Mouse (Mus musculus) forebrain, embryonic 12.5 days (tissue): ENCODE measurements around the gene Clcnkb. TPM values are rescaled to one million over a fixed set of nuclear protein-coding genes. Genes with fewer than 3 reads are reported as not detected.

Experiments used
- ATAC-seq: fragments of 200-750 bp; cut with Nextera tagmentation; 2 replicates; pipeline ENCODE4 v1.8.0; 2017; ENCODE audit warnings: moderate TSS enrichment; ENCODE audit not compliant: low FRiP score
- H3K27ac ChIP-seq: fragments of 300-500 bp; sonication (generic); 2 replicates; pipeline ENCODE4 v1.5.1; 2016; ENCODE audit warnings: mild to moderate bottlenecking
- H3K27me3 ChIP-seq: fragments of 300-500 bp; sonication (generic); 2 replicates; pipeline ENCODE4 v1.6.1; 2016; ENCODE audit warnings: mild to moderate bottlenecking
- H3K36me3 ChIP-seq: fragments of 300-500 bp; sonication (generic); replicated peaks from 2 replicates; pipeline ENCODE4 v1.6.1; 2016; ENCODE audit warnings: mild to moderate bottlenecking
- H3K4me1 ChIP-seq: fragments of 300-500 bp; sonication (generic); 2 replicates; pipeline ENCODE4 v1.6.1; 2016
- H3K4me2 ChIP-seq: fragments of 300-500 bp; sonication (generic); 2 replicates; pipeline ENCODE4 v1.6.1; 2016; ENCODE audit warnings: mild to moderate bottlenecking, moderate library complexity
- H3K4me3 ChIP-seq: fragments of 300-500 bp; sonication (generic); replicated peaks from 2 replicates; pipeline ENCODE4 v1.5.1; 2016; ENCODE audit warnings: mild to moderate bottlenecking
- H3K9ac ChIP-seq: fragments of 300-500 bp; sonication (generic); 2 replicates; pipeline ENCODE4 v1.6.1; 2016; ENCODE audit warnings: mild to moderate bottlenecking
- H3K9me3 ChIP-seq: fragments of 300-500 bp; sonication (generic); 2 replicates; pipeline ENCODE4 v1.6.1; 2016
- WGBS: fragments of 180-500 bp; shearing (Covaris S2); methylation state at CpG from one replicate; pipeline ENCODE4 v1.1.7; 2016; 5-methylcytosine and 5-hydroxymethylcytosine counted together
- polyA plus RNA-seq: library from polyadenylated mRNA; unstranded; fragments of >200 nt; fragmentation: Nextera tagmentation; extraction: Ambion mirVana; gene quantifications from 2 replicates; pipeline ENCODE4 v1.2.1, GENCODE M21; 2016

Gene Clcnkb
- polyA plus RNA-seq, 1 experiment from 2014 or later, result not detected

DNA sequence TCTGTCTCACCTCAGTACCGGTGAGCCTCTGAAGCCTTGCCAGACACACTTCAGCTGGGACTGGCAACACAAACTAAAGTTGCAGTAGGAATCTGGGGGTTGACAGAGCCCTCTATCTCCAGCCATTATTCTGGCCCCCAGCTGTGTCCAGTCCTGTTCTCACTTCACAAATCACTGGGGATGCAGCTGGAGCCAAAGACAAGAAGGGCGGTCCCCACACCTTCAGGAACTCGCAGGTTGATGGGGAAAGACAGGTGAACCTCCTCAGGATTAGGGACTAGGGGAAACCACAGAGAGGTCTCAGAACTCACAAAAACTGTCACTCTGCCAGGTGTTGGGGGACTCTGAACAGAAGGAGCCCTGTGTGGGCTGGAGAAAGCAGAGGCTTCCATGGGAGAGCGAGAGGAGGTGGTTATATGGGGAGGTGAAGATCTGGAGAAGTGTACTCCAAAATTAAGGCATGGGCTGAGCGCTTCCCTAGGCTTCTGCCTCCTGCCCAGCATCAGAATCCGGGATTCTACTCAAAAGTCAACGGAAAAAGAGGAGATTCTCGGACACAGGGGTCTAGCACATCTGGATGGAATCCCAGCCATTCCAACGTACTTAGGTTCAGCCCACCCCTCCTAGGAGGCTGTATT lies 4.5 kb upstream of the Clcnkb start, which contains the start of gene Hspb7:
TSS of gene Hspb7 (plus strand) at position 588 of the 638 bp plus-strand sequence.
- no peak for ATAC-seq
- Histone ChIP-seq H3K9me3 (no peaks in the 10 kb centered on the region), H3K36me3 (no peaks in the 10 kb centered on the region), H3K27ac (no peak within 1 kb of the TSS), H3K4me2 (no peak within 1 kb of the TSS), H3K27me3 (peaks cover 30% of the 10 kb centered on the region), H3K9ac (no peak within 1 kb of the TSS), H3K4me1 (0 out of 2 replicates have a peak, but pooled peaks cover 3% of the 10 kb centered on the region), H3K4me3 (no peak within 1 kb of the TSS)
- WGBS, result 69% methylated on average over 9 of the region's 9 CpGs

DNA sequence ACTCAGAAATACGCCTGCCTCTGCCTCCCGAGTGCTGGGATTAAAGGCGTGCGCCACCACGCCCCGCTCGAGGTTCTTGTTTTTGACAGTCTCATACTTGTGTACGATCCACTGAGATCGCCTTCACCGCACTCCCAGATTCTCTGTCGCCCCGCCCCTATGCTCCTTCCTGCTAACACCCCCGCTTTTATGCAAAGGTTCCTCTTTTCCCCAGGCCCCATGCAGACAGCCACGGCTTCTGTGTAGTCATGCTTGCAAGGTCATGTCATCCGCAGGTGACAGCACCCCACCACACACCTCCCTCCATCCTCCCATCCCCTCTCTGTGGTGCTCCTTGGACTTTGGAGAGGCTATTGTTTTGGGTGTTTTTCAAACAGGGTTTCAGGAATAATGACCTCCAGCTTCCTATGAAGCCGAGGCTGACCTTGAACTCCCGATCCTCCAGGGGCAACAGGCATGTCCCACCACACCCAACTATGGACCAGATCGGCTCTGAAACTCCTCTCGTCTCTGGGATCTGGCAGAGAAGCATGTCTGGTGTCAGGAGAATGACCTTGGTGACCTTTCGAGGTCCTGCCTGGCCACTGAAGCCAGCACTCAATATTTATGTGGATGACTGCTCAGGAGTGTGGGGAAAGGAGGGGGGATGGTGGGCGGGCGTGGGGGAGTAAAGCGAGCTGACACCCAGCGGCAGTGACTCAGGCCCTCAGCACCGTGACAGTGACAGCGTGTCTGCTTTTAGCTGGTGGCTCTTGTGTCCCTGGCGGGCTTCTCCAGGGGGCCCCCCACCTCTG lies 3.8 kb upstream of the Clcnkb start:
- Histone ChIP-seq H3K4me2 (no peak overlapping the region), H3K4me3 (no peak overlapping the region), H3K27me3 (peaks cover 28% of the 10 kb centered on the region), H3K27ac (no peak overlapping the region), H3K4me1 (no peaks in the 10 kb centered on the region), H3K9ac (no peak overlapping the region), H3K9me3 (no peaks in the 10 kb centered on the region), H3K36me3 (no peaks in the 10 kb centered on the region)
- 74% methylated on average over 27 of the region's 27 CpGs for WGBS
- no peak for ATAC-seq

DNA sequence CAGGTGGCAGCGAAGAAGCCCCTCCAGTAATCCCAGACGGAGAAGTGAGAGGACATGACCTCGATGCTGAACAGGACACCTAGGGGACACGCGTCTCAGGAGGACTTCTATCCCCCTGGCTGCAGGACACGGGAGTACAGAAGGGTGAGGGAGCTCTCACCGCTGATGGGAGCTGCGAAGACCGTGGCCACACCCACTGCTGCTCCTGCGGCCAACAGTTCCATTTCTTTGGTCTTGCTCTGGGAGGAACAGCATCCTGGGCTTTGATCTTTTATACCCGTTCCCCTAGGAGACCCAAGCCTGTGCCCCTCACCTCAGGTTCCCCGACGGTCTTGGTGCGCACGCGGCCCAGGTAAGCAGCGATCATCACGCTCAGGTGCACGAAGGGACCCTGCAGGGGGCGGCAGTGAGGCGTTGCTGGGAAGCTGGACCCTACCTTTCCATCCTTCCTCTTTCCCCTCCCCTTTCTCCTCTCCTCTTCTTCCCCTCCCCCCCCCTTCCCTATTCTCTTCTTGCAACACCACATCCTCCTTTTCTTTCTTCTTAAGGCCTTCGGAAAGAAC lies 4.3 kb downstream of the Clcnkb start:
- Histone ChIP-seq H3K9ac (no peak overlapping the region), H3K27me3 (peaks cover 34% of the 10 kb centered on the region), H3K4me2 (no peak overlapping the region), H3K4me3 (no peak overlapping the region), H3K36me3 (no peaks in the 10 kb centered on the region), H3K9me3 (no peaks in the 10 kb centered on the region), H3K27ac (no peak overlapping the region), H3K4me1 (no peaks in the 10 kb centered on the region)
- WGBS, result 21% methylated on average over 22 of the region's 22 CpGs
- ATAC-seq, result no peak

DNA sequence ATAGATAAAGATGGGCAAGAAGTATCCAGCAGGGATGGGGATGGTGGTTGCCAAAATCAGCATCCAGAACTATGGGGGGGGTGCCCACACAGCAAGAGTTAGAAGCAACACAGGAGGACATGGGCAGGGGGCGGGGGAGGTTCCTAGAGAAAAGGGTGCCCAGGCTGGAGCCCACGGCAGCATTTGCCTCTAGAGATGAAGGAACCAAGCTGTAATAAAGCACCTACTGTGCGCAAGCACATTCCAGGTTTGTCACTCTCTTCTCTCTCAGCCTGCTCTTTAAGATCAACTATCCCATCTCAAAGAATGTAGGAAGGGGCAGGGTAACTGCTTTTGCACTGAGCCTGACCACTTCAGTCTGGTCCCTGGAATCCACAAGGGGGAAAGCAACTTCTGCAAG lies 7.2 kb downstream of the Clcnkb start:
- 89% methylated on average over 3 of the region's 3 CpGs for whole genome bisulfite sequencing
- H3K4me3 ChIP-seq, result no peak overlapping the region
- H3K9ac ChIP-seq, result no peak overlapping the region
- H3K4me1 ChIP-seq, result peaks cover 6% of the 10 kb centered on the region
- no peak for ATAC-seq
- peaks cover 40% of the 10 kb centered on the region for H3K27me3 ChIP-seq
- no peak overlapping the region for H3K4me2 ChIP-seq
- H3K9me3 ChIP-seq, result no peaks in the 10 kb centered on the region
- no peak overlapping the region for H3K27ac ChIP-seq
- H3K36me3 ChIP-seq, result no peaks in the 10 kb centered on the region

DNA sequence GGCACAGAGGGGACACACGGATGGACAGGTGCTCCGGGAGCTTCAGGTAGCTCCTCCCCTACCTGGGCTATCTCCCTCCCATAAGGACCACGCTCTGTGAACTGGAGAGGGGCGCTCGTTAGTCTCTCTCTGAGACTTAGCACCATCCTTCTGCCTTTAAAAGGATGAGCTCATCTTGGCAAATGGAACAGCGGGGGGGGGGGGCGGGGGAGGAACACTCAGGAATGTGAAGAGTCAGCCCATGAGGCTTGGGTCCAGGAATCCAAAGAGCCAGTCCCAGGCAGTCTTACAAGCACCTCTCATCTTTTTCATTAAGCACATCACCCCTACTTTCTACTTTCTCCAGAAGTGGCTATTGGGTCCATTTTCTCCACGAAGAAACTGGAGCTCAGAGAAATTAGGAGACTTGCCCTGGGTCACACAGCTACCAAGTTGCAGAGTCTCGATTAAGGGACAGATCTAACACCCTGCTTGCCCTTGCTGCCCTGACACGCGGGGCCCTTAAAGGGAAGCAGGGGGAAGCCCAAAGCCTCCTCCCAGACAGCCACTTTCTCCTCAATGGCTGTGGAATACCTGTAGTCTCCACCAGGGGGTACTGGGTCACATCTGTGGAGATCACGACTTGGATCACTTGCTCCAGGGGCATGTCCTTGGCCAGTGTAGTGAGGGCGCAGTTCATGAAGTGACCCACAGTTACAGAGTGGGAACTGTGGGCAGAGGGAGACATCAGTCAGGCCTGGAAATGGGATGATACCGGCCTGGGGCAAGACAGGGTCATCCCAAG lies 9.1 kb downstream of the Clcnkb start:
- Histone ChIP-seq H3K36me3 (no peaks in the 10 kb centered on the region), H3K9ac (no peak overlapping the region), H3K27ac (no peak overlapping the region), H3K4me2 (no peak overlapping the region), H3K27me3 (peaks cover 36% of the 10 kb centered on the region), H3K4me1 (peaks cover 6% of the 10 kb centered on the region), H3K4me3 (no peak overlapping the region), H3K9me3 (no peaks in the 10 kb centered on the region)
- no peak for ATAC-seq
- 54% methylated on average over 14 of the region's 14 CpGs for WGBS

DNA sequence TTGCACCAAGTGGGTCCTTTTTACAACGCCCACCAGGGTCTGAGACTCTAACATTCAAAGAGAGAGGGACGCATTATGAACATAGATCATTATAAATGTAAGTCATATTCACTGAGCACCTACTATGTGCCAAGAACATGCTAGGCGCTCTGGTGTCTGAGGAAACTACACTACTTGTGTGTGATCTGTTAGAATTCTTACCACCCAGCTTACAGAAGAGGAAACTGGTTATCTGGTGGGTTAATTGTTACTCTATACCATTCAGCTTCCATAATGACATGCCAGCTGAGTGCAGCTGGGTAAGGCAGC lies 10.5 kb downstream of the Clcnkb start:
- H3K9ac ChIP-seq, result no peak overlapping the region
- H3K27me3 ChIP-seq, result peaks cover 30% of the 10 kb centered on the region; the same call in 1 of the 2 replicates
- H3K4me2 ChIP-seq, result no peak overlapping the region
- no peak for ATAC-seq
- H3K4me1 ChIP-seq, result peaks cover 6% of the 10 kb centered on the region
- no peaks in the 10 kb centered on the region for H3K36me3 ChIP-seq
- no peak overlapping the region for H3K4me3 ChIP-seq
- no peaks in the 10 kb centered on the region for H3K9me3 ChIP-seq
- H3K27ac ChIP-seq, result no peak overlapping the region
- 97% methylated on average over 3 of the region's 3 CpGs for WGBS

DNA sequence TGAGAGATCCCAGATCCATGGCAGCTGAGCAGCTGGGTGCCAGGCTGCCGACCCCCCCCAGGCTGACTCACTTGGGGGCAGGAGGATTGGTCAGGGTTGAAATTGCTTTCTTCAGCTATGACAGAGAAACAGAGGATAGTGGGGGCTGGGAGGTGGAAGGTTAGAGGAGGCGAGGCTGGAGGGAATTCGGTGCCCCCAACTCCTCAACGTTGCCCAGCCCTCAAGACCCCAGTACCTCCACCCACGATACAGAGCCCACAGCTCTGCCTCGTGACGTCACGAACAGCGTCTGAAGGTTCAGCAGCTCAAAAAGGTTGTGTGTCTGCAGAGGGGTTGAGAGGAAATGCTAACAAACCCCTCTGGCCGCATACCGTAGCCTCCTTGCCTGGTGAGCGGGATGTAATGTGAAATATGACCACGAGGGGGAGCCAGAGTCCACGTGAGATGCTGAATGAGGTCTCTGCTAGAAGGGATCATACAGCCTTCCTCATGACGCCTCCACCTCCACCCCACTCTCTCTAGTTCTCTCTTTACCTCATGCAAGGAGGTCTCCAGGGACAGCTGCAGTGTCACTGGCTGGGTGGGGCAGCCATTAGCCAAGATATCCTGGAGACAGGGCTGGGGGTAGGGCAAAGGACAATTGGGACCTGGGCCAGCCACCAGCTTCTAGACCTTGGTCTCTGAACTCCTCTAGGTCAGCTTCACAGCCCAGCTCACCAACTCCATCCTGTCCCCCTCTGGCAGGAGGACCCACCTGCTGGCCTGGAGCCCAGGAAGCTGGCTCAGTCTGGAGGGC lies 11.1 kb downstream of the Clcnkb start:
- Histone ChIP-seq H3K4me2 (peak overlapping the region; percentile 32; the same call in 1 of the 2 replicates), H3K4me1 (peaks cover 6% of the 10 kb centered on the region), H3K9me3 (no peaks in the 10 kb centered on the region), H3K27ac (no peak overlapping the region), H3K36me3 (no peaks in the 10 kb centered on the region), H3K9ac (peak overlapping the region; percentile 33; the same call in 1 of the 2 replicates), H3K27me3 (peaks cover 29% of the 10 kb centered on the region; the same call in 1 of the 2 replicates), H3K4me3 (no peak overlapping the region)
- ATAC-seq, result peak; percentile 82
- WGBS, result 15% methylated on average over 15 of the region's 15 CpGs

DNA sequence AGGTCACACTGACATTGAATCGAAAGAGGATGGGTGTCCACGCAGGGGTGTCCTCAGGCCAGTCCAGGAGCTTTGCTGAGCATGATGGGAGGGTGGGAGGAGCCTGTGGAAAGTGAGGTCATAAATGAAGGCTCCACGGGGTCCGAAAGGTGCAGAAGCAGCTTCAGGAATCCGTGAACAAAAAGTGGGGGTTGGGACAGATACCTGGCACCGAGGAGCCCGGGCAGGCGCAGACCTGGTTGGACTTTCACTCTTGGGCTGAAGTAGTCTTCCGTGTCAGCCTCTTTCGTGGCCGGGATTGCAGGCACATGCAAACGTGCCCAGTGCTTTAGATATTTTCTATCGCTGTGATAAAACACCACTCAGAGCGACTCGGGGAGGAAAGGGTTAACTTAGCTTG lies 15.6 kb downstream of the Clcnkb start:
- Histone ChIP-seq H3K27me3 (peaks cover 23% of the 10 kb centered on the region; the same call in 1 of the 2 replicates), H3K4me2 (no peak overlapping the region), H3K4me3 (no peak overlapping the region), H3K4me1 (peaks cover 6% of the 10 kb centered on the region), H3K9ac (no peak overlapping the region), H3K9me3 (no peaks in the 10 kb centered on the region), H3K36me3 (no peaks in the 10 kb centered on the region), H3K27ac (no peak overlapping the region)
- ATAC-seq, result no peak
- WGBS, result 85% methylated on average over 15 of the region's 15 CpGs

DNA sequence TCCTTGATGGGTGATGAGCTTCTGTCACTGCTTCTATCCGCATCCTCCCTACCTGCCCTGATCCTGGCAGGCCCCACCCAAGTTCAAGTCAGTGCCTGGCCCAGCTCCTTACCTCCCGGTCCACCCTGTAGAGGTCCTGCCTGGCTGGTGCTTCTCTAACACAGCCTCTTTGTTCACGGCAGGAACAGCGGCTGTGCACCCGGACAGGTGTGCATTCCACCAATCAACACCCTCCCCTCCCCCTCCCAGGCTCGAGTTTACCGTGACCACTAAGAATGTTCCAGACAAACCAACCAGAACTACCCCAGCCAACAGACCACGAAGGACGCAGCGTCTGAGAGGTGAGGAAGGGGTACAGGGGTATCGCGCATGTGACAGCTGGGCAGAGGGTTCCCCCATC lies 17.3 kb downstream of the Clcnkb start, which contains the start of gene Clcnka:
TSS of gene Clcnka (minus strand) at position 180 of the 400 bp plus-strand sequence.
- H3K36me3 ChIP-seq, result no peaks in the 10 kb centered on the region
- H3K4me2 ChIP-seq, result no peak within 1 kb of the TSS
- peaks cover 4% of the 10 kb centered on the region for H3K4me1 ChIP-seq
- peaks cover 18% of the 10 kb centered on the region; the same call in 1 of the 2 replicates for H3K27me3 ChIP-seq
- H3K9ac ChIP-seq, result no peak within 1 kb of the TSS
- H3K4me3 ChIP-seq, result no peak within 1 kb of the TSS
- WGBS, result 75% methylated on average over 12 of the region's 12 CpGs
- no peak for ATAC-seq
- H3K27ac ChIP-seq, result no peak within 1 kb of the TSS
- no peaks in the 10 kb centered on the region for H3K9me3 ChIP-seq

DNA sequence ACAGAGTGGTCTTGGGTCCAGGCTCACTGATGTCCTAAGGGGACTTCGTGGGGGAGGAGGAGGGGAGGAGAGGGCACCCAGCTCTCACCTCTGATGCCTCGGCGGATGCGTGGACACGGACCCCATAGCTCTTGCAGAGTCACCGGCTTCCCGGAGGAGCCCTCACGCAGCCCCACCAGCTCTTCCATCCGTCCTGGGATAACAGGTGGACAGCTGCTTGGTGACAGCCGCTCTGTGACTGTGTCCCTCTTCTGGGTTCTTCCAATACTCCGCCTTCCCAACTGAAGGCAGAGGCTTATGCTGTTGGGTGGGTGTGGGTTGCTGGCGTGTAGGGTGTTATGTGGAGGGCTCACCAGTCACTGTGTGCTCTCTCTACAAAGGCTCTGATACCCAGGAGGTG lies 18.0 kb downstream of the Clcnkb start:
- Histone ChIP-seq H3K36me3 (no peaks in the 10 kb centered on the region), H3K9ac (no peak overlapping the region), H3K27ac (no peak overlapping the region), H3K4me2 (no peak overlapping the region), H3K27me3 (peaks cover 21% of the 10 kb centered on the region; the same call in 1 of the 2 replicates), H3K9me3 (no peaks in the 10 kb centered on the region), H3K4me3 (no peak overlapping the region), H3K4me1 (peaks cover 4% of the 10 kb centered on the region)
- WGBS, result 81% methylated on average over 12 of the region's 12 CpGs
- ATAC-seq, result no peak

DNA sequence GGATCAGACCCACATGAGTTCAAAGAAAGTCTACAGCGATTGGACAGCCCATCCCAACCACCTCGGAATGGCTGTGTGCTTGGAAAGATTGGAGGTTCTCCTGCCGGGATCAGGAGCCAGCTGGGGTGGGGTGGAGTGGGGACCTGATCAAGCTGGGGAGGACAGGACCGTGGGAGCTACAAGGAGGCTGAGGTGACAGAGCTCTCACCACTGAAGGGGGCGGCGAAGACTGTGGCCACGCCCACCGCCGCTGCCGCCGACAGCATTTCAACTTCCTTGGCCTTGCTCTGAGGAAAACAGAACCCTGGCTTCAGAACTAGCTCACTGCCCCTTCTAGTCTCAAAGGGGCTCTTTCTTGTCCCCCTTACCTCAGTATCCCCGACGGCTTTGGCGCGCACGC lies 21.1 kb downstream of the Clcnkb start:
- ATAC-seq, result no peak
- peak overlapping the region; percentile 19; the same call in 1 of the 2 replicates for H3K4me2 ChIP-seq
- no peak overlapping the region for H3K4me3 ChIP-seq
- H3K36me3 ChIP-seq, result no peaks in the 10 kb centered on the region
- no peak overlapping the region; the same call in 1 of the 2 replicates for H3K9ac ChIP-seq
- no peak overlapping the region for H3K27ac ChIP-seq
- H3K4me1 ChIP-seq, result peaks cover 4% of the 10 kb centered on the region
- 22% methylated on average over 16 of the region's 16 CpGs for WGBS
- no peaks in the 10 kb centered on the region for H3K9me3 ChIP-seq
- peaks cover 36% of the 10 kb centered on the region; the same call in 1 of the 2 replicates for H3K27me3 ChIP-seq
